Mouse (Mus musculus) kidney, adult 9 months (tissue): ENCODE data around the gene Plcb1.
A peak's percentile ranks its signal among the peaks of the same experiment; 100 is the strongest.

Experiments used
- DNase-seq: peaks from one replicate; pipeline ENCODE4 v3.0.0; 2022

Plcb1 gene

GRCm38 (mm10) chr2:134785970-134786855, at the start of gene Plcb1:
TSS of gene Plcb1 (plus strand) at chr2:134786067.
- peak; percentile 89 for DNase-seq

GRCm38 (mm10) chr2:134755537-134755936, 30.3 kb upstream of the Plcb1 start:
- no peak for DNase-seq

- peak; percentile 1 for DNase-seq
These were observed 29.8 kb upstream of the Plcb1 start for GRCm38 (mm10) chr2:134756086-134756485.

GRCm38 (mm10) chr2:134761029-134761428, 24.8 kb upstream of the Plcb1 start:
- no peak for DNase-seq

GRCm38 (mm10) chr2:134763406-134763990, 22.4 kb upstream of the Plcb1 start:
- no peak for DNase-seq

- DNase-seq = no peak
These were observed 21.4 kb upstream of the Plcb1 start for GRCm38 (mm10) chr2:134764506-134764905.

GRCm38 (mm10) chr2:134779826-134780225, 6.0 kb upstream of the Plcb1 start:
- no peak for DNase-seq

GRCm38 (mm10) chr2:134780316-134780715, 5.6 kb upstream of the Plcb1 start:
- DNase-seq = no peak

- DNase-seq = no peak
These were observed 986 bp downstream of the Plcb1 start for GRCm38 (mm10) chr2:134786856-134787250.

GRCm38 (mm10) chr2:134787336-134788095, 1.6 kb downstream of the Plcb1 start:
- peak; percentile 49 for DNase-seq

- DNase-seq = no peak
These were observed 7.1 kb downstream of the Plcb1 start for GRCm38 (mm10) chr2:134792926-134793325.

- DNase-seq = peak; percentile 21
These were observed 14.4 kb downstream of the Plcb1 start for GRCm38 (mm10) chr2:134800226-134800625.

GRCm38 (mm10) chr2:134816383-134816782, 30.5 kb downstream of the Plcb1 start:
- DNase-seq = no peak

- no peak for DNase-seq
These were observed 31.4 kb downstream of the Plcb1 start for GRCm38 (mm10) chr2:134817058-134817840.

GRCm38 (mm10) chr2:134821176-134821575, 35.3 kb downstream of the Plcb1 start:
- DNase-seq = no peak

- DNase-seq = peak; percentile 40
These were observed 39.8 kb downstream of the Plcb1 start for GRCm38 (mm10) chr2:134825645-134826044.

GRCm38 (mm10) chr2:134826111-134827005, 40.5 kb downstream of the Plcb1 start:
- no peak for DNase-seq

- peak; percentile 89 for DNase-seq
These were observed 42.1 kb downstream of the Plcb1 start for GRCm38 (mm10) chr2:134827778-134828487.

GRCm38 (mm10) chr2:134831861-134832260, 46.0 kb downstream of the Plcb1 start:
- DNase-seq = peak; percentile 67

GRCm38 (mm10) chr2:134836097-134836496, 50.2 kb downstream of the Plcb1 start:
- DNase-seq = peak; percentile 50

- DNase-seq = no peak
These were observed 52.3 kb downstream of the Plcb1 start for GRCm38 (mm10) chr2:134838185-134838584.
